Mouse (Mus musculus): ENCODE results near the gene Shank1.

DNA sequence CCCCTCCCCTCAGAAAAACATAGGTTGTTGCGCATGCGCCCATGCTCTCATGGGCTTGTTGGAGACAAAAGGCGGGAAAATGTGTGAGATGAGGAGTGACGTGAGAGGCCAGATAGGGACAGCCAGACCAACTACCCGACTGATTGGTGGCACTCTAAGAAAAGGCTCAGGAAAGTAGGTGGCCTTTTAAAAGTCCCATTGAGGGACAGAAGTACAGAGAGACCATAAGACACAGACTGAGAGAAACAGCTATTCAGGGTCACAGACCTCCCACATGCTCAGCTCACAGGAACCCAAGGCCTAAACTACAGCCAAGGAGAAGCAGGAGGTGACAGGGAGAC lies 95.9 kb downstream of the Shank1 start:
- TF ChIP-seq CHD2 (IDR thresholded peaks at IDR 0.05; ENCODE audit: low read depth, low read length) (no peak), HCFC1 (IDR thresholded peaks at IDR 0.05; ENCODE audit: borderline replicate concordance, insufficient read depth, low read length) (no peak)

Measured in ES-E14 (cell line).